Mouse (Mus musculus) left cerebral cortex, postnatal 14 days (tissue): Measurements from ENCODE around the gene Zfp672. TPM values are rescaled to one million over a fixed set of nuclear protein-coding genes. Genes with fewer than 3 reads are reported as not detected.
"Not testable (repeated sequence)": the region's sequence is repeated elsewhere in the genome, so short reads cannot be mapped to it uniquely, and the experiment has no call there.

Experiments used
- DNase-seq, 2 experiments: peaks; one replicate each; pipeline ENCODE4 v3.0.0; 2021 to 2022; ENCODE audit warnings: low spot score in 2 of 2, mixed read lengths in 1 of 2
- intact Hi-C: fragments of 180-260 bp; cut with DNase I; formaldehyde crosslinking; loops from one replicate; pipeline ENCODE4 v1.15.1; 2025
- long read RNA-seq, 2 experiments: library from polyadenylated mRNA; stranded (forward); transcript quantifications; one replicate each; pipeline ENCODE4 v2.0.0; 2021
- total RNA-seq, 2 experiments: library from RNA; stranded (reverse); gene quantifications; 2 replicates each; pipeline ENCODE4 v1.2.3; 2021

Zfp672 gene
- 10 to 100 TPM; 48.6 to 52.7 TPM for total RNA-seq
- long read RNA-seq, experiment 1, partial matches to known transcripts: 1 of 32 reads
- long read RNA-seq, experiment 1, other reads (novel, unspliced or antisense): 22 of 32 reads
- long read RNA-seq, experiment 2, partial matches to known transcripts: 2 of 26 reads
- long read RNA-seq, experiment 2, other reads (novel, unspliced or antisense): 17 of 26 reads

DNA sequence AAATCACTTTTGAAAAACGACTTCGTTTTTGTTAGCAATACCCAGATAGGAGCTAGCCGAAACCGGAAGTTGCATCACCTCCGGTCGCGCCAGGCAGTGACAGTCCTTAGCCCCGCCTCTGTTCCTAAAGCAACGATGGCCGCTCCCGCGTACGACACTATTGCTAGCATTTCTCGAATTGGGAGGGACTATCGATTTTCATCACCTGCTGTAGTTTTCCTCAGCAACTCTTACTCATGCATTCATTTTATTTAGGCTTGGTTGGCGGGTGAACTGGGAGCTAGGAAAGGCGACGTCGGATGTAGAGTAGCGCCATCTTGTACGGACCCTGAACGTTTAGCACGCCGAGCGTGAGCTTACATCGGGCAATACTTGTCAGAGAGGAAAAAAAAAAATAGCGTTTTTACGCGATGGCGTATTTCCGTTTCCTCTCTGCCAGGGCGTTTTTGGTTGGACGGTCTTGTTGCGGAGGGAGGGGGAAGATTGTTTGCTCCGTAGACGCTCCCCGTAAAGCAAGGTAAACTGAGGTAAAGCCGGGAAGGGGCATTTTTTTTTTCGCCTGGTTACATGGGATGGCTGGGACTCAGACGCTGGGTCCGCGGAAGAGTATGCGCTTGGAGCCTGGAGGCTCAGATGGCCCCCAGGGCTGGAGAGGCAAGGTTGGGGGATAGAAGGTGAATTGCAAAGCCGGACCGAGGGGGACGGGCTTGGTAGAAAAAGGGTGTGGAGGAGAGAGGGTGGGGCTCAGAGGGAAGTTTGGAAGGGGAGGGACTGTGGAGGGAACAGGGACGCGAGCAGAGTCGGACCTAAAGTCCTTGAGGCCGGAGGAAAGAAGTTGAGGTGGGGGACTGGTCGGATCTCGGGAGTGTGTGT is at the start of gene Zfp672, which contains the start of gene Sh3bp5l:
Zfp672 (minus strand) TSS at position 64 of the 873 bp plus-strand sequence.
Sh3bp5l (plus strand) TSS at position 449 of the 873 bp plus-strand sequence.
- intact Hi-C loops: no loop called here
- peak; percentile 89 to 95 for DNase-seq

DNA sequence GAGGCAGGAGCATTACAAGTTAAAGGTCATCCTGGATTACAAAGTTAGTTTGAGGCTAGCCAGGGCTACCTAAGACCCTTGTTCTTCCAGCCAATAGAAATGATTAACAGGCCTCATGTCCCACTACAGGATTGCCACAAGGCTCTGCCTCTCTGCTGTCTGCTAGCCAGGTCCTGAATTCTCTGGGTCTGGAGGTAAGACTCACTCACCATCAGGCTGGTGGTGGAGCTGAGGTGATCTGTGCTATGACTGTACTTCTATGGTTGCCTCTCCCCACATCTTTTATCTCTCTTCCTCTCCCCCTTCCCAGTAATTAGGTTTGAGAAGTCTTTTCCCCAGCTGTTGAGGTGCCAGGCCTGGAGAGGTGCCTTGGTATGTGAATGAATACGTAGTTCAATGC is 49.4 kb upstream of the Zfp672 start:
- intact Hi-C loops: no loop called here
- no peak for DNase-seq

DNA sequence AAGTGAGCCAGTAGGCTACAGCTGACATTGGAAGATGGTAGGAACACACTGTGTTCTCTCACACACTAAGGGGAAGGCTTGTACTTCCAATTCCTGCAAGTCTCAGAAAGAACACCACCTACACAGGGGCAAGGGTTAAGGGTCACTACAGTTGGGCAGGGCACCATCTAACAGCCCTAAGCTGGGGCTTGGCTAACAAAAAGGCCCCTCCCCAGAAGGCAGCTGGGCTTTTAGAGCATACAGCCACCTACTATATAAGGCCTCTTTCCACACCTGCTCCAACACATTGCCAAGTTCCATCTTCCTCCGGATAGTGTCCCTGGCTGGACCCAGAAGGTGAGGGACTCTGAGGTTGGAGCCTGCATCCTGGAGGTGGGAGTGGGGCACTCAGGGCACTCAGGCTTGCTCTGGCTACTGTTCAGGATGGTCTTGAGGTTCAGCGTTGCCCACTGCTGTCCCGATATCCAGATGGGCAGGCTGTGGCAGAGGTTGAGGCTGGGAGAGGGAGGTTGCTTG is 48.7 kb upstream of the Zfp672 start, which contains the start of gene Lypd8:
Lypd8 (plus strand) TSS at position 281 of the 516 bp plus-strand sequence.
- intact Hi-C loops: no loop called here
- no peak for DNase-seq

DNA sequence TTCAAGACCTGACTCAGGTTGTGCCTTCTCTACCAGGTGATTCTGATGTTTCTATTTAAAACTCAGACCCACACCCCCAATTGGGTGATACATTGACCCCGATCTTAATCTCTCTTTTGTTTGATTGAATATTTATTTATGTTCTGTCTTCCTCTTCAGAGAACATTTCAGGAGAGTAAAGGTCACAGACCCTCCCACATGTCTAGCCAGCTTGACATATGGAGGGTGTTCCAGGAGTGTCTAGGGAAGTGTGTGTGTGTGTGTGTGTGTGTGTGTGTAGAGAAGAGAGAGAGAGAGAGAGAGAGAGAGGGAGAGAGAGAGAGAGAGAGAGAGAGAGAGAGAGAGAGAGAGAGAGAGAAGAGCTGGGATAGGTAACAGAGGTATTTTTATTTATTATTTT is 47.5 kb upstream of the Zfp672 start:
- intact Hi-C loops: no loop called here
- no peak for DNase-seq

DNA sequence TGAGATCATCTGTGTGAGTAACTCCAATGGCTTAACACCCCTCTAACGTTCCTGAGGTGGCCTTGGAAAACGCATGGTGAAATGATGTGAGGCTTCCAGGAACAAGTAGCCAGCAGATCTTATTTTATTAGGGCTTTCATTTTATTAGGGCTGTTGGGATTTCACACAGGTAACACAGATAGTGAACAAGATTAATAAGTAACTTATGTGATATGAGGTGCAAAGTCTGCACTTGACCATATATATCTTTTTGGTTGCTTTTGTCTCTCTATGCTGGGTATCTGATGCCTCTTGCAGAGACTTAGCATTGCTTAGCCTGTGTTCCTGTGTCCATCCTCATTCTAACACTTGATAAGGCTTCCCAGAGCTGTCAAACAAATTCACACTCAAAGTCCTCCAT is 47.1 kb upstream of the Zfp672 start:
- no peak for DNase-seq
- intact Hi-C loops: no loop called here

DNA sequence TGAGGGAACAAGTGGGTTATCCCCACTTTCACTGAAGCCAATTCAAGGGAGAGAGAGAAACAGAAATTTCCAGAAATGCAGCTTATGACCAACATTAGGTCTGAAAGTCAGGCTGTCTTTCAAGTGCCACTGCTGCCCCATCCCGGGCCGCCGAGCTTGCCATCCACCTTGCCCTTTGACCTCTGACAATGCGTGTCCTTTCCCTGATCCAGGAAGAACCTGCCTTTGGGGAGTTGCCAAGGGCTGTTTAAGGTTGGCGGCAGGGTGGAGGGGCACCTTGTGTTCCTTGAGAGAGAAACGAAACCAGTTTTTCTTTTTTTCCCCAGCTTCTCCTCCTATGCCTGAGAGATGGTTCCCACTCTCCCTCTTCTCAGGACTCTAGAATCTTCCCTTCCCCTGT is 36.1 kb upstream of the Zfp672 start:
- DNase-seq, intact Hi-C loops: not testable (repeated sequence)

DNA sequence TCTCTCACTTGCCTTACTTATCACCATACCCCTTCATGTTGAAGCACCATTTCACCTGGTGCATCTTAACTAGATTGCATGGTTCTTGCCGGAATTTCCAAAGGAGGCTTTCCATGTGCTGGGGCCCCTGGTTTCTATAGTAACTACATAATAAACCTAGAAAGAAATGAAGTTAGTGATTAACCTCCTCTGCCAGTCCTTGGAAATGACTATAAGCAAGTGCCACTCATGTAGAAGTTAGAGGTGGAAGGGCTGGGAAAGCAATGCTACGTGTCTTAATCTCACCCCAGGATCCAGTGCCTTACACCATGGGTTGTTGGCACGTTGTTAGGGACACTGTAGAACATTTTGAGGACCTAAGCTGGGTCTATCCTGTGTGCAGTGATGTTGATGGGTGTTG is 34.3 kb upstream of the Zfp672 start:
- intact Hi-C loops: no loop called here
- no peak for DNase-seq

DNA sequence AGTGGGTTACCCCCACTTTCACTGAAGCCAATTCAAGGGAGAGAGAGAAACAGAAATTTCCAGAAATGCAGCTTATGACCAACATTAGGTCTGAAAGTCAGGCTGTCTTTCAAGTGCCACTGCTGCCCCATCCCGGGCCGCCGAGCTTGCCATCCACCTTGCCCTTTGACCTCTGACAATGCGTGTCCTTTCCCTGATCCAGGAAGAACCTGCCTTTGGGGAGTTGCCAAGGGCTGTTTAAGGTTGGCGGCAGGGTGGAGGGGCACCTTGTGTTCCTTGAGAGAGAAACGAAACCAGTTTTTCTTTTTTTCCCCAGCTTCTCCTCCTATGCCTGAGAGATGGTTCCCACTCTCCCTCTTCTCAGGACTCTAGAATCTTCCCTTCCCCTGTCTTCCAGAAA is 32.4 kb upstream of the Zfp672 start:
- intact Hi-C loops: not testable (repeated sequence)

DNA sequence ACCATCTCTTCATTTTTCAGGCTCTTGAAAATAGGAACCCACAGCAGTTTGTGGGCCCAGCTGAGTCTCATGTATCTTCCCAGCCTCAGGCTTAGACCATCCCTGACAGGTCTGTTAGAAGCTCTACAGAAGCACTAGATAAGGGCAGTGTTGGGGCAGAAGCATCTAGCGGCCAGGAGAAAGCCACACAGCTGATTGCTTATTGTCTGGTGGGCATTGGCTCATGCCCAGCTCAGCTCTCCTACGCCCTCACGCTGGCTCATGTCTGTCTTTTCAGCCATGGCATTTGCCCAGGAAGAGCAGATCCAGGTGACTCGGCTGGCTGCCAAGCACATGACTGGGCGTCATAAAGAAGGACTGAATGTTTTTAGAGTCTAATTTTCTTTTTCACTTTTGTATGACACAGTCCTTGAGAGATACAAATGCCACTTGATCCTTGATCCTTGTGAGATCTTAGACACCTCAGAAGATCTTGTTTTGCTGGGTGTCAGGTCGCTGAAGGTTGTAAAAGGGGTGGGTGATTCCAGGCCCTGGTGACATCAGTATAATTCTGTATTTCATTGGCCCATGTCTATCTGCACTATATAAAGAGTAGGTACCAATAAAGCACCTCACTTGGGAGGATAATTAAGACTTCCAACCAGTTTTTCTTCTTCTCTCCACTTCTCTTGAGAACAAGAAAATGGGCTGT is 27.9 kb upstream of the Zfp672 start:
- intact Hi-C loops: no loop called here

More for the DNA sequence above, 32.4 kb upstream of the Zfp672 start:
- DNase-seq: not testable (repeated sequence)

DNA sequence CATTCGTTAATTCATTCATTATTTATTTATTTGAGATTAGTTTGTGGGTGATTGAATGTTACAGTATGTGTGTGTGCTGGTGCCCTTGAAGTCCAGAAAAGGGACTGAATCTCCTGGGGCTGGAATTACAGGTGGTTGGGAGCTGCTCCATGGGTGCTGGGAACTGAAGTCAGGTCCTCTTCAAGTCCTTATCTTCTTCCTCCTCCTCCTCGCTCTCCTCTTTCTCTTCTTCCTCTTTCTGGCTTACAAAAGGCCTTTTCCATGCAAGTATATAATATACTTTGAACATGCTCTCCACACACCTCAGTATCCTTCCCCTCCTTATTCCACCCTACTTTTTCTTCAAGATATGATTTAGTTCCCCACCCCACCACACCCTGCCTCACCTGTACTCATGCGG is 26.9 kb upstream of the Zfp672 start:
- no peak for DNase-seq
- intact Hi-C loops: no loop called here

More for the DNA sequence above, 27.9 kb upstream of the Zfp672 start:
- no peak for DNase-seq

DNA sequence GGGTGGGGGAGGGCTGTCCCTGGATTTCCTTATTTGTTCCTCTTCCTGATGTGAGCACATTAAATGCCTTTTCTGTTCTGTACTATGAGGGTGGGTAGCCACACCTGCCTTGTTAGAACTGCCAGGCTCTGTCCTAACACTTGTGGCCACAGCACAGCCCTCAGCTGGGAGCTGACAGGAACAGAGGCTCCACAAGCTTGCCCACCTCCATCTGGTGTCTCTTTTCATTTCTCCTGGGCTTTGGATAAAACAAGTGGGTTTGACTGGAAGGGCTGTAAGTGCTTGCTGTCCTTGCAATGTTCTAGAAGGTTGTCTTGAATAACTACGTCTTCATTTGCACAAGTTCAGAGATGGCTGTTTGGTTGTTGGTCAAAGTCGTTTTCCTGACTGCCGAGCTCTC is 24.8 kb upstream of the Zfp672 start:
- intact Hi-C loops: no loop called here
- peak in 1 of 2 experiments; percentile 43 for DNase-seq

DNA sequence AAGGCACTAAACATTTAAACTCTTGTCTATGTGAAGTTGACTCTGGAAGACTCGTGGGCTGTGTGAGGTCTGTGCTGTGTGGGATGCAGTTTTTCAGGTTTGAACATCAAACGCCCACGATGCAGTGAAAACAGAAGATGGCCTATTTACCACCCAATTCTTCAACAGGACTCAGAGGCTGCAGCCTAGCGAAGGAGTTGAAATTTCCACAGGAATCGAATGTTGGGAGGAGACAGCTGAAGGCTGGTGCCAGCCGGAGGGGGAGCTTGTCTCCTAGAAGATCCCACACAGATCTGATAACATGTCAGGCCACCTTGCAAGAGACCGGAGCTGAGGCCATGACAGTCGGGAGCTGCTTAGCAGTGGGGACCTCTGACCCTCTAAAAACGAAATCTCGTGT is 24.3 kb upstream of the Zfp672 start:
- peak in 1 of 2 experiments; percentile 32 for DNase-seq
- intact Hi-C loops: no loop called here

DNA sequence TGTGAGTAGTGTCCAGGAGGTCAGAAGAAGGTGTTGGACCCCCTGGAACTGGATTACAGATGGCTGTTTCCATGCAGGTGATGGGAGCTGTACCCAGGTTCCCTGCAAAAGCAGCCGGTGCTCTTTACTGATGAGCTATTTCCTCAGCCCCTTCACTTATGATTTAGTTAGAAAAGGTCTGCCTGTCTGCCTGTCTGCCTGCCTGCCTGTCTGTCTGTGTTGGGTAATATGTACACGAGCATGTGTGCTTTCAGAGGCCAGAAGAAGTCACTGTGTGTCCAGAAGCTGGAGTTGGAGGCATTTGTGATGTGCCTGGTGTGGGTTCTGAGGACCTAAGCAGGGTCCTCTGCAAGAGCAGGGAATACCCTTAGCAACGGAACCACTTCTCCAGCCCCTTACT is 23.6 kb upstream of the Zfp672 start:
- DNase-seq: no peak
- intact Hi-C loops: no loop called here

DNA sequence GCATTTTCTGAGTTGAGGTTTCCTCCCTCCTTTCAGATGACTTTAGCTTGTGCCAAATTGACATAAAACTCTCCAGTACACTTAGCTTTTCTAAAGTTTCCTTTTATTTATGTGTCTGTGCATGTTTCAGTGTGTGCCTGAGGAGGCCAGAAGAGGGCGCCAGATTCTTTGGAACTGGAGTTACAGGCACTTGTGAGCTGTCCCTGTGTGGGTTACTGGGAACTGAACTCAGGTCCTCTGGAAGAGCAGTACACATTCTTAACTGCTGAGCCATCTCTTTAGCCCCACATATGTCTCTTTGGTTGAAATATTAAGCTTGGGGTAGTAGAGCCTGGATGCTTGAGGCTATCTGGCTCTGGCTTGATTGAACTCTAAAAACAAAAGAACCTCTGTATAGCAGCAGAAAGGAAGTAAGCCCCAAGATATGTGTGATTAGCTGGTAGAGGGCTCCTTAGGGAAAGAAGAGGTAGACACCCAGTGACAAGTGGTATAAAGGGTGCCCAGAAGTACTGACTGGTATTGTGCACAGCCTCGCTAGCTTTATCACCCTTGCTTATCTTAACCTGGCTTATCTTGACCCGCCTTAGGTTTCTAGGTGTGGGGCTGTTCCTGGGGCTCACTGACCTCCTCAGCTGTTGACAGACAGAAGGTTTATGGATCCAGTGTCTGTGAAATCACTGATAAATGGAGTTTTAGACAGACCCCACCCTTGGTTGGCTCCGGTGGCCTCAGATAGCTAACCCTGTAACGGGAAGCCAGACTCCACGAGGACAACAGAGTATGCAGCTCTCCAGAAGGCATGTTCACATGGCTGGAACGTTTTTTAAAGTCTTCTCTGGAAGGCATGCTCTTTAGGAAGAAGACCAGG is 22.8 kb upstream of the Zfp672 start:
- no peak for DNase-seq
- intact Hi-C loops: no loop called here

DNA sequence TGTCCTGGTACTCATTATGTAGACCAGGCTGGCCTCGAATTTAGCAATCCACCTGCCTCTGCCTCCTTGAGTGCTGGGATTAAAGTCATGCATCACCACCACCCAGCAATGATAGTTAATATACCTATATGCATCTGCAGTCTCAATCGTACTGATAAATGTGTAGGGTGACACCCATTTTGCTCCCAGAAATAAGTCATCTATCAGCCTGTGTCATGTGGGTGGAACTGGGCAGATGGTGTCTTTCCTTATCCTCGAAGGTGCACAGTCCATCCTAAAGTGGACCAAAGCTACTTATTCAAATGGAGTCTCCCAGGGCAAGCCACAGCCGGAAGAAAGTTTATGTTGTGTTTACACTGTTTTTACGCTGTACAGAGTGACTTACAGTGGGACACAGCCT is 21.0 kb upstream of the Zfp672 start:
- no peak for DNase-seq
- intact Hi-C loops: no loop called here

DNA sequence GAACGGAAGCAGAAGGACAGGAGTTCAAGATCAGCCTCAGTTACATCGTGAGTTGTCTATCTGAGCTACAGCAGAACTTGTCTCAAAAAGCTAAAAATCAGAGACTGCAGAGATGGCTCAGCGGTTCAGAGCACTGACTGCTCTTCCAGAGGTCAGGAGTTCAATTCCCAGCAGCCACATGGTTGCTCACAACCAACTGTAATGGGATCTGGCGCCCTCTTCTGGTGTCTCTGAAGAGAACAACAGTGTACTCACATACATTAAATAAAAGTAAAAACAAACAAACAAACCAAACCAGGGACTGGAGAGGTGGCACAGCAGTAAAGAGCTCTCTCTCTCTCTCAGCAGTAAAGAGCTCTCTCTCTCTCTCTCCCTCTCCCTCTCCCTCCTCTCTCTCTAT is 20.5 kb upstream of the Zfp672 start:
- intact Hi-C loops: no loop called here

DNA sequence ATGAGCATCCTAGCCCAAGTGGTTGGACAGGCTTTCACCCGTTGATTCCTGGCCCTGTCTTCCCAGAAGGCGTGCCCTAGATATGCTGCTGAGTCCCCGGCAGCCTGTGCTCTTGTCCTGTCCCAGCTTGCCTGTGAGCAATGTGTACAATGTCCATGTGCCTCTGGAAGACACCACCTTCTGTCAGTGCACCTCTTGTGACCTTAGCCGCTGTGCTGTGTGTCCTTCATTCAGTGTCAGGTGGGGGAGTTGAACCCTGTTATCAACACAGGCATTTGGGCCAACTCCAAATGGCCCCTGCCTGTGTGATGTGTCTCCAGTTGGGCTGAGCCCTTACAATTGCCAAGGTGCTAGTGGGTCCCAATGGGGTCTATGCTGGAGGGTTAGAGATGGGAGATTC is 16.6 kb upstream of the Zfp672 start:
- intact Hi-C loops: no loop called here
- DNase-seq: no peak

More for the DNA sequence above, 20.5 kb upstream of the Zfp672 start:
- no peak for DNase-seq

DNA sequence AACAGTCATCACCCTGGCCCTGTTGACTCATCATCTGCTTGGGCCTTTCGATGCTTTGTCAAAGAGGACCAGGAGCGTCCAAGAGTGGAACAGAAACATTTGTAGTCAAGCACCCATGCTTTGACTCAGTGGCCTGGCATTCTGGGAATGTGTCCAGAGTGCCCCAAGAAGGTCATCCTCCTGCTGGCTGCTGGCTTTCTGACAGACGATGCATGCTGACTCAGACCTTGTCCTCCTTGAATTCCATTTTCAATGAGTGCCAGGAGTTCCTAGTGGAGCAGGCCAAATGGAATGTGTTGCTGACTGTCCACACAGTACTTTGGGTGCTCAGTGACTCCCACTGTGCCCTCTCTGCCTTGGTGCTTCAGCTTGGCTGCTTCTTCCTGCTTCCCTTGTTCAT is 4.6 kb upstream of the Zfp672 start:
- intact Hi-C loops: no loop called here
- no peak for DNase-seq

DNA sequence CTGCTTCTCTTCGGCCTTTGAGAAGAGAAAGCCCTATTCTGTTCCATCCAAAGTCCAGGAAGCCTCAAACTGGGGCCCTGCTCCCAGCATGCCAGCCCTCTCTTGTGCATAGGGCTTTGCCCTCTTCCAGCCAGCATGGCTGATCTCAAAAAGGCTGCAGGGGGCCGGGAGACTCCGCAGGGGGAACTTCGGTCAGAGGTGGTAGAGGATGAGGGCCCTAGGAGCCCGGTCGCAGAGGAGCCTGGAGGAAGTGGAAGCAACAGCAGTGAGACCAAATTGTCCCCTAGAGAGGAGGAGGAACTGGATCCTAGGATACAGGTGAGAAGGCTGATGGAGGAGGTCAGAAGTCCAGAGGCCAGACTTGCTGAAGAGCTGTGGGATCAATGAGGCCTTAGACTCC is 1.4 kb upstream of the Zfp672 start:
- DNase-seq: no peak
- intact Hi-C loops: no loop called here
